Mouse (Mus musculus): ENCODE data around the gene Otc.

Otc gene

DNA sequence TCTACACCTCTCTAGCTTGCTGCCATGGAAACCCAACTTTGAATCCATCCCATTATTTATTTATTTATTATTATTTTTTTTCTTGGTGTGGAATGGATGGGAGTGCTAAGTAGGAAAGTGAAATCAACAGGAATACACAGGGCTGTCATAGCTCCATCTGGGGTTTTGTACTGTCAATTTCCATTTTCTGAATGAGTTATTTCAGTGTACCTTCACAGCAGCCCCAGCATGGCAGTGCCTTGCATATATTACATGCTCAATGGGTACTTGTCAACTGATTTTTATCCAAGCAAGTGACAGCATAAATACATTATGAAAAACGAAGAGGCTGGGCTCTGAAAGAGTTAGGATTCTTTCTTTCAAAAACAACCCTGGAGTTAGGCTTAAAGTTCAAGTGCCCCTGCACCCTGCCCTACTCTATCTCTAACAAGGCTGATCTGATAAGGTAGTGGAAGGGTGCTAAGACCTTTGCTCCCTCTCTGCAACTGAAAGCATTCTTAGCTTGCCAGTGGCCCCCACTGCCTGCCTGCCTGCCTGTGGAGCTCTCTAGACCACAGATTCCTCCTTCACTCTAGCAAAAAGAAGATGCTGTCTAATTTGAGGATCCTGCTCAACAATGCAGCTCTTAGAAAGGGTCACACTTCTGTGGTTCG lies at the start of gene Otc:
Gene Otc, plus strand, starts transcription at position 454 of the 653 bp plus-strand sequence.
- DNase-seq, result peak; percentile 4

GRCm38 (mm10) chrX:10205937-10206336 lies 46.2 kb upstream of the Otc start:
- DNase-seq, result no peak

GRCm38 (mm10) chrX:10215972-10216371 lies 36.1 kb upstream of the Otc start:
- peak; percentile 8 for DNase-seq

DNA sequence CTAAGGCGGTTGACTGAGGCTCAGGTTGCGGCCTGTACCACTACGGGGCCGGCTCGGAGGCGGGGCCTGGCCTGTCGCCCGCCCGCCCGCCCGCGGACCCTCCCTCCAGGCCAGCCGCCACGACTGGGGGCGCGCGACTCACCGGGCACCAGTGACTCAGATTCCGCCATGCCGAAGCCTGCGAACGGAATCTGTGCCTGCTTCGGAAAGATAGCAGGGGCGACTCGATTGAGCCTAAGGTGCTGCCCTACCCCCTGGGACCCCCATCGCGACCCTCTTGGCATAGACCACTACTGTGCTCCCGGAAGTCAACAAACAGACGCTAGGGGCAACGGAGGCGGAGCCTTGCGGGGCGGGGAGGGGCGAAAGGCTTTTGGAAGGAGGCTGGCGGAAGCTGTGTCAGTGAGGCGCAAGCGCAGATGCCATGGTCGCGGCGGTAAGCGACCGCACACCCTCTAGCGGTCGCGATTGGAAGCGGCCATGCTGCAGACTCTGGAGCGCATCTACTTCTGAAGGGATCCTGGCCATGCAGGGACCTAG lies 35.6 kb upstream of the Otc start, which contains the start of gene Rpgr:
Gene Rpgr, minus strand, starts transcription at position 511 of the 540 bp plus-strand sequence.
- peak; percentile 90 for DNase-seq

- DNase-seq, result no peak
Measured at GRCm38 (mm10) chrX:10219281-10219680, 32.8 kb upstream of the Otc start.

DNA sequence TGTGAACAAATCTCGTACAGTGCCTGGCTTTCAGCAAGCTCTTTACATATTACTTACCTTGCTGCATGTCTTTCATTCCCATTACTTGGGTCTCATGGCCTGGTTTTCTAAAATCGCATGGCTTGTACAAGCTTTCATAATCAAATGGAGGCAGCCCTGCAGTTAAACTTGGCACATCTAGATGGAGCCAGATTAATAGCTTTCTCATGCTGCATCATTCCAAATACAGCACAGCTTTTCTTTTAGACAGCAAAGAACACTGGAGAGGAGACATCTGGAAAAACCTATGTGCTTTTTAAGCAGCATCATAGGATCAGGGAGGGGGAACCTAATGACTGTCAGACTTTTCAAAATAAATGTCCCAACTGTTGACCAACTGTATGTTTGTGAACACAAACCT lies 19.1 kb upstream of the Otc start:
- no peak for DNase-seq

GRCm38 (mm10) chrX:10234617-10235016 lies 17.5 kb upstream of the Otc start:
- no peak for DNase-seq

DNA sequence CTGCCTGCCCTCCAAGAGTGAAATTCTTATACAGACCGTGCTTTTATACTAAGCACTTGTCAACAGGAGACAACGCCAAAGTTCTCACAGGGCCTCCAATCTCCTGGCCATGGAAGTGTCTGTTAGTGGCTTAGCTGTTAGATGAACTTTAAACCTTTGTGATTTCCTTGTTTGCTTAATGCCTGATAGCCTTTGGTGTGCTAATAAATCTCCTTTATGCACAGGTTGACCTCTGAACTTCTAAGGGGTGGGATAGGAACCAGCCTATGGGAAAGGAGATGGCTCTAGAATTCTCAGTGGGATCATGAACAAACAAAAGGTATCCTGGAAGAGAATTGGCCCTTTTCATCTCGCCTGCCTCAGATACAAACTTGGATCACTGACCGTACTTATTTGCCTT lies 12.6 kb upstream of the Otc start:
- no peak for DNase-seq

GRCm38 (mm10) chrX:10243916-10244315 lies 8.2 kb upstream of the Otc start:
- no peak for DNase-seq

- DNase-seq, result no peak
Measured at GRCm38 (mm10) chrX:10251357-10251756, 748 bp upstream of the Otc start.

GRCm38 (mm10) chrX:10257774-10258173 lies 5.7 kb downstream of the Otc start:
- no peak for DNase-seq

DNA sequence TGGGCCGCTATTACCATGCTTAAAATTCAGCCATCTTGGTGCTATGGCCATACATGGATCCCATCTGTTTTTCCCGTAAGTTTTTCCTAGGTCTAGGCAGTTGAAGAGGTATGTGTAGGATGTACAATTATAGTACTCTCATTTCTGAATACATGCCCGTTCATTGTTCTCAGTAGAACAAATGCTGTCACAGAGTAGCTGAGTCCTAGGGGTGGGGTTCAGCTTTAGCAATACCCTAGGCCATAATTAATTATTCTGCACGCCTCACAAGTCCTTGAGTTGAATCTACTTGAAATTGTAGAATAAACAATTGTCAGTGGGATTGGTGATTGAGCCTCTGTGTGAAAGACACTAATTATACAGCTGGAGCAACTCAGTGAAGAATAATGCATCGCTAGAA lies 6.2 kb downstream of the Otc start:
- no peak for DNase-seq

DNA sequence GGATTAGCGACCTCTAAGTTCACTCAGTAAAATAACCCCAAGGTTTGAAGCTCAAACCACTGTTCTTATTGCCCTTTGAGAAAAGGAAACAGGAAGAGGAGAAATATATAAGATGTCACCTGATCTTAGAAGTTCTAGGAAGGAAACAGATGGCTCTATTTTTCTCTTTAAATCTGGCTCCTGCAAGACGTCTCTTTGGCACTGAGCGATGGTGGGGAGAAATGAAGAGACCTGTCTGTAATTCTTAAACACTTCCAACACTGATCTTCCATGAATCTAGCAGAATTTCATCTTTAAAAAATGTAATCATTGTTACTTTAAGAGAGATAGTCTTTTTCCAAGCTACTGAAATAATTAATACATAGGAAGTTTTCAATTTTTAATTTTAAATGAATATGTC lies 16.2 kb downstream of the Otc start:
- no peak for DNase-seq

- no peak for DNase-seq
Measured at GRCm38 (mm10) chrX:10268761-10269437, 16.8 kb downstream of the Otc start.

DNA sequence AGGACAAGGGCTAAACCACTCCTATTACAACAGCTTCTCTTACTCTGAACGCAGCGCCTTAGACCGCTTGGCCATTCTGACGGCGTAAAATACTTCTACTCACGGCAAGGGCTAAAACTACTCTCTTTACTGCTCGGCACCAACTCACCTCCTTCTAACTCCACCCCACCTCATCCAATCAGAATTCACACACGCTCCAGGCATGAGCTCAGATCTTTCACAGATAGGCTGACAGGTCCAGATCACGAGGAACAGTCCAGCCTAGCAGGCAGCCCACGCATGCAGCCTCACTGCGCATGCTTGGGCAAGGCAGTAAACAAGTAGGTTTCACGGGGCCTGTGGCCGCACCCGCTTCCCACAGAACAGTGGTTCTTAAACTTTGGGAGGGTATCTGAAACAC lies 45.2 kb downstream of the Otc start:
- no peak for DNase-seq

DNA sequence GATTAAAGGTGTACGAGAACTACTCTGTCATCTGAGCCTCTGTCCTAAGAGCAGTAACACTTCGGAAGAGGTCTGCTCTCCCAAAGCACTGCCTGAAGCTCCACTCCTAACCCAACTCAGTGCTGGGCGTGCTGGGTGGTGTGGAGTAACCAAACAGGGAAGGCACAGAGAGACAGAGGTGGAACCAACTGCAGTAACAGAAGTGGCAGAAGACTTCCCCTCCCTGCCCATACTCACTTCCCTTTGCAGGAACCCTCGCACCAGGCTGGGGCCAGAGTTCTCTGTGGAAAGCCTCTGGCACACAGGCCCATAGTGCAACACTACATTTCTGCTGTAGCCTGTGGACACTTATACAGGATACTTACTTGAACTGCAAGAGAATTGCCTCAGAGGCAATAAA lies 66.1 kb downstream of the Otc start:
- DNase-seq, result peak; percentile 5

DNA sequence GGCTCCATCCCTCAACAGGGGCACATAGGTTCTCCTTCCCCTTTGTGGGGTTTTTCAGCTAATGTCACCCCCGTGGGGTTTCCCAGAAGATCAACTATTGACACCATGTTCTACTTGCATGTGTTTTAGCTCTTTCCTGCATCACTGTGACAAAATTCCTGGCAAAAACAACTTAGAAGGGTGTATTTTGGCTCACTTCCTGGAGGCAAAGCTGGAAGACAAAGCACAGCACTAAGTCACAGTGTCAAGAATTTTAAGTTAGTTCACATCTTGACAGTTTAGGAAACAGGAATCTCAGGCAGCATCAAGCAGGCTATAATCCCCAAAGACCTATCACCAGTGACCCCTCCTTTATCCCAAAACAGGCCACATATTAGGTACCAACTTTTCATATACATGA lies 78.1 kb downstream of the Otc start:
- DNase-seq, result no peak

DNA sequence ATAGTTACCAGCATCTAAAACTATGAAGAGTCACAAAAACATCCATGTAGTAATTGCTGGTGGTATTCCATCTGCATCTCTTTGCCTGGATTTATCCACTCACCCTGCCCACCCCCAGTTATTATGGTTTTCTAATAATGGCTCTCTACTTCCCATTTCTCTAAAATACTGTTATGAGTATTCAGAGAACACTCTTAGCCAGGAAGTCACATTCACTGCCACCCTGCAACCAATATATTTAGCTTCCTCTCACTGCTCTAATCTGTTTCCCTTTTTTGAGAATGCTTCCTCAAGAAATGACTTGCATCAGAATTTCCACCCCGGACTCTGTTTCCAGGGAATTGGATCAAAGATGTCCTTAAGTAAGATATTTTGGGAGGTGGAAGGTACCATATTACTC lies 79.6 kb downstream of the Otc start:
- no peak for DNase-seq

- no peak for DNase-seq
Measured at GRCm38 (mm10) chrX:10336816-10337215, 84.7 kb downstream of the Otc start.

DNA sequence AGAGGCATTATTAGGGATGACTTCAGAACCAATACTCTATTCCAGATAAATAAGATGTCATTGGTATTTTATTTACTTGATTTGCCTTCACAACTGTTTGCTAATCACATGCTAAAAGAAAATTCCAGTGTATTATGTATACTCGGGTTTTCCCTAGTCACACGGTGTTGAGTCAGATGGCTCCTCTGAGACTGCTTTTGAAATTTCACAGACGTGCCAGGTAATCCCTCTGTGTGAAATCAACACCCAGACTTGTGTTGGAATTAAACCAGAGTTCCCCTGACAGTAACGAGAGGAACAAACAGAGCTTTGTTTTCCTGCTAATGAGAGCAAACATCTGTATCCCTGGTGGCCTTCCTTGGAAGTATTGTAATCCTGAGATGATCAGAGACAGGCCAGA lies 103.8 kb downstream of the Otc start:
- no peak for DNase-seq
